Mouse (Mus musculus) kidney, postnatal 10 days (tissue): ENCODE results near the gene Mageb18.
"Not testable (repeated sequence)": the region's sequence is repeated elsewhere in the genome, so short reads cannot be mapped to it uniquely, and the experiment has no call there.

ENCODE experiments used
- DNase-seq: peaks from one replicate; pipeline ENCODE4 v3.0.0; 2021; ENCODE audit warnings: mixed read lengths

The Mageb18 gene

DNA sequence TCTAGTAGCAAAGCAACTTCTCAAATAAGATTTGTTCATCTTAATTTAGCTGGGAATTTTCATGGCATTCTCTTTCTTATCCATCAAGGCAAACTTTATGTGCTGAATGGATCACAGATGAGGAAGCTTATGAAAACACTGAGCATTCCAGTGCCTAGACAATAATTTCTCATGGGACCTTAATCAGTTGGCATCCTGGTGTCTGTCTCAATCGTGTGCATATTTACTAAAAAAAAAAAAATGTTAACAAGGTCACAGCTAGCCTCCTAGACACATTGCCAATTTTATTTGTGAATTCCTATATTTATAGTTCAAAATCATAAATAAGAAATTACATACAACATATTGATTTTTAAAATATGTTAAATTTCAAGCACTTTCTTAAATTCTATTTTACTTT is at the start of gene Mageb18:
TSS of gene Mageb18 (minus strand) at position 101 of the 400 bp plus-strand sequence.
- DNase-seq = no peak

DNA sequence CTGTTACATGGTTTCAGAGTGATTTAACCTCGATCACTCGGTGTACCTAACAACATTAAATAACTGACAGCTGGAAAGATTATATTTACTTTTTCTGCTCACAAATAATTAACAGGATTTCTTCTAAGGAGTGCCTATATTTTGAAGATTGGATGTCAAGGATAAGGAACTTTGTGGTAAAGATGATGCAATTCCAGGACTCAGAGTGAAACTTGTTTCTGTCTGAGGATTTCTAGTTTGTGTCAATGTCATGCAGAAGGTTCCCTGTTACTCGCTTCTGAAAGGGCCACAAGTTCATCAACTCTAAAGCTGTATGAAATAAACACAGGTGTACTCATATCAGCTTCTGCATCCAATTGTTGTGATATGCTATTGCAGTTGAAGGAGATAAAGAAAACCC is 13.4 kb upstream of the Mageb18 start:
- no peak for DNase-seq

DNA sequence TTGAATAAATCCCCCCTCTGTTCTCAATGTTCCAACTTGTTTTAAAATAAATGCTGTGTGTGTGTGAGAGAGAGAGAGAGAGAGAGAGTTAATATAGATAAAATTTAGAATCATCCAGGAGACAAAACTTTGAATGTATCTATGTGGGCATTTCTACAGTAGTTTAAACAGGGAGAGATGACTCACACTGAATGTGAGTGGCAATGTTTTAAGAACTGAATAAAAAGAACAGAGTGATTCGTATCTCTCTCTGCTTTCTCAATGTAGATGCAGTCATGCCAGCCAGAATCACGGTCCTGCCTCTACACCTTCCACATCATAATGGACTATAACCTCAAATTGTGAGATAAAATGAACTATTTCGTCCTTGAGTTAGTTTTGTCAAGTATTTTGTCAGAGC is 11.1 kb upstream of the Mageb18 start:
- DNase-seq = no peak

DNA sequence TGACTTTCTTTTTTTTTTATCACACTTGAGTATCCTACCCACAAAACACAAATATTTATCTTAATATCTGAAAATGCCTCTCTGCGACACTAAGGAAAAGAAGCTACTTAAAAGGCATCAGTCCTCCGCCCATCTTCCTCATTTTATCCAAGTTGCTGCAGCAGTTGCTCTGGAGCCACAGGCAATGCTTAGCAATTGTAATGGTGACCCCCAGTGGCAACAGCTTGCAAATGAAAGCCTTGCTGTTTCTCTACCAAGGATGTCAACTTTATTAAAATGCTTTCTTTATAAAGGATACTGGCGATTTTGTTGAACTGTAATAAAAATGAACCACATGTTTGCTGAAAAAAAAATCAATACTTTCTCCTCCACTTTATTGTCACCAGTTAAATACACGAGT is 2.0 kb downstream of the Mageb18 start:
- DNase-seq = peak; percentile 25

DNA sequence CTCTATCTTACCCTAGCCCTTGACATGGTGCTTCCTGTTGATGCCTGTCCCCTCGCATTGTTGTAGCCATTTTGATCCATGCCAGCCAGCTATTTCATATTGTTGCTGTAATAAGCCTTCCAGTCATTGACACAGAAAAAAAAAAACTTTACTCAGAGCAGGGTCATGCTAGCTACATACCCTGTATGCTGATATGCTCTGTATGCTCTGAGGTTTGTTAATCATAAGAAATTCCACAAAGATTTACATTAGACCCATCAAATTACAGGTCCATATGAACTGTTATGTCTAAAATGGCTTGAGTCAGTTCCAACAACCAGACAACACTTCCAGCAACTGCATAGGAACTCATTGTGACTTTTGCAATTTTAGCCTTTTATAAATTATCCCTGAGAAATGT is 71.5 kb downstream of the Mageb18 start:
- no peak for DNase-seq

DNA sequence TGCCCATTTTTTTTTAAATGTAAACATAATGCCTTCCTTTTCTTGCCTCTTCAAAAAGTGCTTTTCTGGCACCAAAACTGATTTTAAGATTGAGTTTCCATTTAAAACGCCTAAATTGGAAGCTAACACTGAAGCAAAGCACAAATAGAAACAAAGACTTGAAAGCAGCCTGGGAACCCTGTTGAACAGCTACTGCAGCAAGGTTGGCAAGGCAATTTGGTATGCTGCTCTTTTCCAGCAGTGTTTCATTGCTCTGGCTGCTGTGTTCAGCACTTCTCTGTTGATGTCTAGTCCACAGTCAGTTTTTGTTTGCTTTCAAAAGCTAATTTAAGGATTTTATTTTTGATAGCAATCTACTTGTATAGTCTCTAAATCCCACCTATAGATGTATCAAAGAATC is 101.1 kb downstream of the Mageb18 start:
- no peak for DNase-seq

DNA sequence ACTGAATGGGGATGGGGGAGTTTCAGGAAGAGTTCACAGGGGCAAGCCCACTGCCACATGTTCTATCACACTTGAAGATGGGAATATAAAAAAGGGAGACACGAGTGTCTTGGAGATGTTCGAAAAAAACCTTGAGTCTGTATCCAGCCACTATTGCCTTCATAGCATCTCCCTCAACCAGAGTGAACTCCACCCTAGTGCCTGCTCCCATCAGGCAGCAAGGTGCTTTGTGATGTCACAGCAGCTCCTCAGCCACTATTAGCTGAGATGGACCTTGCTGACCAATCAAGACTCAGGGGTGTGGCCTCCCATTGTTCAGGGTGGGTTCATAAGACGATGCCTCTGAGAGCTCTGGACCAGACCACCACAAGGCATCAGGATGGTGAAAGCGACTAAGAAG is 109.7 kb downstream of the Mageb18 start, which contains the start of gene Gm5941:
TSS of gene Gm5941 (plus strand) at position 301 of the 400 bp plus-strand sequence.
- DNase-seq = not testable (repeated sequence)

DNA sequence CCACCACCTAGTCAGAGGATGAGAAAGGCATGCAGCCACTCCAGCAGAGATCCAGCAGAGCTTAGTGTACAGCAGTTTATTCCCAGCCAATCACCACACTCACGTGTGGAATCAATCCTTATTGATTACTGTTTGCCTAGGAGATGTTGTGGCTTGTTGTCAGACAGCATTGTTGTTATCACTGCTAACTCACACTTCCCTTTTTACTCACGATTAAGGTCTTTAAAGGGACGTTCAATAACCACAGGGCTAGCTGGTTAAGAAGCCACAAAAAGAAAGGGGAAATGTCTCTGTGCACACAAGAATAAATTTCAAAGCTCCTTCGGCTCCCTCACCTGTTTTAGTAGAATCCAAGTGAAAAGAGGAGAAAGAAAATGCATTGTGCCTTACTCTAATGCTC is 134.6 kb downstream of the Mageb18 start:
- no peak for DNase-seq

DNA sequence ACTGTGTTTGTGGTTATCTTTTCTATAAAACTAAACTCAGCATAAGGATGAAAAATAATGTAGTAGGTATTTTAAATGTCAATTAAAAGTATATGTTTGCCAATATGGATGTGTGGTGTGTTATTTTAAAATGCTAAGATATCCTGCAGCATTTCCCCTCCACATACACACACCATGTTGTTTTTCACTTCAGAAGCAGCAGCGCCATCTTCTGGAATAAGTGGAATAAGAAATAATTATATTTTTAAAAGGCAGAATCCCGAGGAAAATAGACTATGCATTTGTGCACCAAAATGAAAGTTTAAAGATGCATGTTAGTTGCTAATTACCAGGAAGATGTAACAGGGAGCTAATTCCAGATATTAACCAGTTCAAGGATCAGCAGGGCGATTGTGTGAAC is 138.9 kb downstream of the Mageb18 start:
- DNase-seq = no peak

DNA sequence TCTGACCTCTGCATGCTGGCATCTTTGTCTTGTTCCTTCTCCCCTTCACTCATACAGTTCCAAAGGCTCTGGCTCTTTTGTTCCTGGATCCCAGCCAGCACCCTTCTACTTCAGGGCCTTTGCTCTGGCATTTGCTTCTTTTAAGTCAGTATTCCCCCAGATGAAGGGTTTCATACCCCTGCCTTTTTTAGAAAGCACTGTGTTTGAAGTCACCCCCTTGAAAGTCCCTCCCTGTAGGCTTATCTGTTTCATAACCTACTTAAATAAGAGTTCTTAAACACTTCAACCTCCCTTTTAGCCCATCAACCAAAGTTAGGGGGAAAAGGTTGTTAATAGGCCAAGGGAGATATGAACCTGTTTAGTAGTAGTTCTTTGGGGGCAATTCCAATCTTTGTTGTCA is 212.0 kb downstream of the Mageb18 start:
- no peak for DNase-seq

DNA sequence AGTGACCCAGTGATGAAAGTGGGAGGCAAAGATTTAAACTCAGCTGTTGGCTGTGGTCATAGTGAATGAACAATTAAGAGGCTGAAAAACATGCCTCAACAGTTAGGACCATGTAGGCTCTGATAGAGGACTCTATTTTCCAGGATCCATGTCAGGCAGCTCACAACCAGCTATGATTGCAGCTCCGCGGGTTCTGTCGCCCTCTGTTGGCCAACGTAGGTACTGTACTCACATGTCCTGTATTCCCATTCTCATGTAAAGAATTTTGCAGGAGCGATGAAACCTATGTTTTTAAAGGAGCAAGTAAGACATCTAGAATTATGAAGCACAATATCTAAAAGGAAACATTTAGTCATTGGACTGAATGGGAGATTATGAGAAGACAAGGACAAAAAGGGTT is 256.4 kb downstream of the Mageb18 start:
- peak; percentile 58 for DNase-seq

DNA sequence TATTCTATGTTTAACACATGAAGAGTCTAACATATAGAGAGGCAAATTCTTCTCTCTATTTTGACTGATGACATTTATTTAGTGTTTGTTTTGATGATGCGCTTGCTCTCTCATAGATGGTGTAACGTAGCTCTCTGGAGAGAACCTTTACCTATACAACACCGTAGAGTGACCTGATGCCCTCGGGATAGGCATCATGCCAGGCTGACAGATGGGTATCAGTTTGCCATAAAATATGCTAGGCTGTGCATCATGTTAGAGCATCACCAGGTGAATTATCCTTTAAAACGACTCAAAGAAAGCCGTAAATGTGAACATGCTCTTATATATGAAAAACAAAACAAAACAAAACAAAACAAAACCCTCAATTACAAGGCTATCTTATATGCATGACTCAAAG is 258.5 kb downstream of the Mageb18 start:
- no peak for DNase-seq

DNA sequence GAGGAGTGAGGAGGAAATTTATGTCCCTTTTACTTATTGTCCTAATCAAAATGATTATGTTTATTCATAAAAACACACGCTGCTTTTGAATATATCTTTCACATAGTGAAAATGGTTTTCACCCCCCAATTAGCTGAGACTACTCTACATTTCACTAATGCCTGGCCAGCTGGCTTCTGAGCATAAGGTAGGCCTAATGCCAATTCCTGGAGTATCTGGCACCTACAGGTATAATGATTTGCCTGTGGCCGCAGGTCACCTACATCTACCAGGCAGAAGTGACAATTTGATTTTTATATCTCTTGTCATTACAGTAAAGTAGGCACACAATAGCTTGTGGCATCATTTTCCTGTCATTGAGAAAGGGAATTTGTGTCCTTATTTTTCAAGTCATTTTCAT is 259.8 kb downstream of the Mageb18 start:
- DNase-seq = no peak

DNA sequence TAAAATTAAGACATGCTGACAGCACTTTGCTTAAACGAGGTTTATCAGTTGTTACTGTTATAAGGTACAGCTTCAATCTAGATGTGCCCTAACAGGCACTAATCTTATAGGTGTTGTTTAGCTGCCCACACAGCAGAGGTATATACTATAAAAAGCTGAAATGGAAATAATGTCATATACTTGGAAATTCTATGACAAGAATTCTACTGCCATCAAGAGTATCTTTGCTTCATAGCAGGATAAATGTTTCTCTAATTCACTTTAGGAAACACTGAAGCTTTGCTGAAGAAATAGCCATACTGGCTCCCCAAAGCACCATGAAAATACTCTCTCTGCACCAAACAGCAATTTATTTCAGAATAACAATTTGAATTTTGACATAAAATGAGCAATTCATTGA is 265.9 kb downstream of the Mageb18 start:
- no peak for DNase-seq

DNA sequence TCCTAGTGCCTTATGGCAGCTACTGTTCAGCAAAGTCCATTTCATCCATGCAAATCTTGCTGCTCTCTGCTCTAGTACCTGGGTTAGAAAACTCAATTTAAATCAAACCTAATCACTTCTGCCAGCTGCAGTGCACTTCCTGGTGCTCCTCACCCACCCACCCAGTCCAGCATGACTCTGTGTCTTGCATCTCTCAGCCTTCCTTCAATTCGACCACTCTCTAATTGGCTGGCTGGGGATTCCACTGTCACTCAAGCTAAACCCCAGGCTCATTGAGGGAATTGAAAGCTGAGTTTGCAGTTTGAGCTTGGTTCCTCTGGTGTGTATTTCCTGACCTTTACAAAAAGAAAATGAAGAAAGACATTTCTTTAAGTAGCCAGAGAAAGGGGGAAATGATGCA is 275.8 kb downstream of the Mageb18 start:
- DNase-seq = no peak

DNA sequence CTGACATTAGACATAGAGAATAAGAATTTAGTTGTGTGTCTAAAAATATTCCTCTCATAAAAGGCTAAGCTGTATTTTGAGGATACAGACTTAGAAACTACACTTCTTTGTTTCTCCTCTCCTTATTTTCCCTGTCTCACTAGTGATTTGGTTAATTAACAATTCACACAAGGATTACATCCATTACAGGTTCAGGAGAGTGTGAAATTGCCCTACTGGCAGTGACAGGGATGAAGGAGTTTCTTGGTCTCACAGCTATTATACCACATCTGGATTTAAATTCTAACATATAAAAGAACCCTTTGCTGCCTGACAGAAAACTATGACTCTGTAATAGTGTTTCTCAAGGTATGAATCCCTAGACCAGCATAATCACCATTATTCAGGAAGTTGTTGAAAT is 318.8 kb downstream of the Mageb18 start:
- DNase-seq = no peak
